In genomic region chr4:104894004-104894734, GRCm38 (mm10) we compare ENCODE assay signal across 10 mouse cellular contexts. TPM values are rescaled to one million over a fixed set of nuclear protein-coding genes. Genes with fewer than 3 reads are reported as not detected.
DNase-seq lines count a peak whose midpoint lies in the region; ATAC-seq lines count a peak whose summit lies in the region.
"Had no signal": no experiment of that assay in that cellular context is flagged by ENCODE, and none has a peak within 500 bp of the region (broad histone marks: within the 10 kb centered on the region; RNA-seq: fewer than 3 reads in every experiment).

No protein-coding gene starts in this region.

- no peaks in the 10 kb centered on the region for H3K9me3 ChIP-seq in midbrain, embryonic 16.5 days (replicated peaks; ENCODE audit: control insufficient read depth, low read length, poor library complexity, severe bottlenecking)
- H3K9me3 ChIP-seq: heart, embryonic 15.5 days had no signal

- peak; percentile 33 for DNase-seq in ovary, postnatal 36 days (ENCODE audit: low spot score)
- DNase-seq in ovary, adult 18-20 months (ENCODE audit: low spot score): no peak
- DNase-seq in adrenal gland, adult 2 months: peak; percentile 30
- peak; percentile 78 for DNase-seq in embryo, embryonic 10.5 days (ENCODE audit: low spot score)
- peak; percentile 40 to 63 for DNase-seq in heart, postnatal 10 days
- DNase-seq in left cerebral cortex, adult 18-20 months (ENCODE audit: low spot score in 2 of 2): peak; percentile 69 to 75
- no peak for DNase-seq in T-cell, adult 2 months (ENCODE audit: low spot score)

- 0 out of 2 replicates have a peak, but pooled peaks have one; percentile 45 for ATAC-seq in midbrain, embryonic 16.5 days

- intact Hi-C loops in heart, postnatal 10 days (cut with DNase I): loop anchor here (1.0 to 10.0 kb wide), 4 partner anchors 229 to 1037 kb away; no protein-coding TSS in a partner anchor

- no peaks in the 10 kb centered on the region for H3K36me3 ChIP-seq in midbrain, embryonic 16.5 days (ENCODE audit: control insufficient read depth, insufficient read depth, low read length)
- H3K36me3 ChIP-seq: heart, embryonic 15.5 days had no signal

- no peaks in the 10 kb centered on the region for H3K27me3 ChIP-seq in midbrain, embryonic 16.5 days (ENCODE audit: control insufficient read depth, insufficient read depth, low read depth, low read length)

- H3K27ac ChIP-seq in midbrain, embryonic 16.5 days (ENCODE audit: low read length): no peak overlapping the region
- H3K27ac ChIP-seq: heart, embryonic 15.5 days had no signal

- H3K9ac ChIP-seq in midbrain, embryonic 16.5 days (ENCODE audit: low read depth, low read length): no peak overlapping the region
- H3K9ac ChIP-seq: heart, embryonic 15.5 days had no signal

- 51% methylated on average over 13 of the region's 13 CpGs for WGBS in midbrain, embryonic 16.5 days

- no peak overlapping the region for H3K4me3 ChIP-seq in midbrain, embryonic 16.5 days (ENCODE audit: low read depth, low read length)
- H3K4me3 ChIP-seq: heart, embryonic 15.5 days had no signal

- peaks cover 9% of the 10 kb centered on the region for H3K4me1 ChIP-seq in midbrain, embryonic 16.5 days (ENCODE audit: control insufficient read depth, insufficient read depth, low read length)

- H3K4me2 ChIP-seq in midbrain, embryonic 16.5 days (ENCODE audit: low read length): no peak overlapping the region; the same call in 1 of the 2 replicates
- H3K4me2 ChIP-seq: heart, embryonic 15.5 days had no signal

RNA-seq across cellular contexts. Expression of gene C8a, which starts 18.0 kb away (rescaled TPM):
- total RNA-seq in adrenal gland, adult 2 months (2021): under 1 TPM in 1 of 2 experiments, not detected in 1; 0.69 TPM
- not detected in 2 replicates for polyA plus RNA-seq in adrenal gland, adult 2 months (2012; rRNA removed)
- not detected for total RNA-seq in heart, postnatal 10 days (2021)
- total RNA-seq in left cerebral cortex, adult 18-20 months (2021): not detected
- polyA plus RNA-seq in midbrain, embryonic 16.5 days (2015; fragmentation: Nextera tagmentation; extraction: Ambion mirVana): not detected in 2 replicates
- polyA plus RNA-seq: heart, embryonic 15.5 days had no signal

RNA-seq across cellular contexts. Expression of gene Fyb2, which starts 19.1 kb away (rescaled TPM):
- under 1 TPM; 0.55 to 0.78 TPM for total RNA-seq in adrenal gland, adult 2 months (2021)
- polyA plus RNA-seq in adrenal gland, adult 2 months (2012; rRNA removed): not detected in 2 replicates
- total RNA-seq in heart, postnatal 10 days (2021): under 1 TPM in 1 of 2 experiments, not detected in 1; 0.10 TPM
- 1 to 10 TPM; 1.2 to 1.6 TPM for total RNA-seq in left cerebral cortex, adult 18-20 months (2021)
- polyA plus RNA-seq in midbrain, embryonic 16.5 days (2015; fragmentation: Nextera tagmentation; extraction: Ambion mirVana): 0.09 and 0.19 TPM in 2 replicates

RNA-seq across cellular contexts. Expression of gene Gm17662, which starts 37.0 kb away (rescaled TPM):
- not detected for total RNA-seq in adrenal gland, adult 2 months (2021)
- polyA plus RNA-seq in adrenal gland, adult 2 months (2012; rRNA removed): not detected in 2 replicates
- not detected for total RNA-seq in heart, postnatal 10 days (2021)
- total RNA-seq in left cerebral cortex, adult 18-20 months (2021): not detected
- polyA plus RNA-seq in midbrain, embryonic 16.5 days (2015; fragmentation: Nextera tagmentation; extraction: Ambion mirVana): not detected in 2 replicates
- polyA plus RNA-seq: heart, embryonic 15.5 days; small intestine, adult 2 months had no signal

Comparison
In these comparisons a context has a peak if more than half of its experiments do, and no peak if none do; other contexts are left out.
1. DNase-seq: peak in ovary, postnatal 36 days (single experiment), adrenal gland, adult 2 months (single experiment), embryo, embryonic 10.5 days (single experiment), heart, postnatal 10 days (2 of 2) and left cerebral cortex, adult 18-20 months (2 of 2); none in ovary, adult 18-20 months (single experiment) and T-cell, adult 2 months (single experiment).